7 mouse cellular contexts compared by ENCODE assay signal in genomic region chr3:55226501-55227213, GRCm38 (mm10). TPM values are rescaled to one million over a fixed set of nuclear protein-coding genes. Genes with fewer than 3 reads are reported as not detected.
DNase-seq lines count a peak whose midpoint lies in the region; ATAC-seq lines count a peak whose summit lies in the region.

No protein-coding gene starts in this region.

- peak; percentile 77 for ATAC-seq in forebrain, embryonic 12.5 days (ENCODE audit: low FRiP score)
- peak; percentile 53; the same call in 1 of the 2 replicates for ATAC-seq in neural tube, embryonic 15.5 days (ENCODE audit: low FRiP score)
- no peak for ATAC-seq in heart, embryonic 12.5 days (ENCODE audit: insufficient number of reproducible peaks, low FRiP score)

- 14% methylated on average over 18 of the region's 18 CpGs for WGBS in forebrain, embryonic 12.5 days
- 37% methylated on average over 18 of the region's 18 CpGs for WGBS in neural tube, embryonic 15.5 days
- WGBS in heart, embryonic 12.5 days = 39% methylated on average over 18 of the region's 18 CpGs

- peak; percentile 23 for DNase-seq in right cerebral cortex, postnatal 14 days
- DNase-seq in right cerebral cortex, postnatal 36 days (ENCODE audit: low spot score in 2 of 2) = no peak
- DNase-seq in kidney, postnatal 4 days = peak; percentile 40 to 49
- DNase-seq in urinary bladder, postnatal 14 days (ENCODE audit: low spot score) = no peak

- H3K9ac ChIP-seq in forebrain, embryonic 12.5 days = no peak overlapping the region
- no peak overlapping the region for H3K9ac ChIP-seq in neural tube, embryonic 15.5 days (replicated peaks)
- H3K9ac ChIP-seq in heart, embryonic 12.5 days = no peak overlapping the region

- peak overlapping the region; percentile 14; the same call in 1 of the 2 replicates for H3K4me3 ChIP-seq in forebrain, embryonic 12.5 days (replicated peaks)
- H3K4me3 ChIP-seq in neural tube, embryonic 15.5 days (replicated peaks) = no peak overlapping the region
- H3K4me3 ChIP-seq in heart, embryonic 12.5 days = no peak overlapping the region

- H3K27ac ChIP-seq in forebrain, embryonic 12.5 days = 0 out of 2 replicates have a peak overlapping the region, but pooled peaks have one; percentile 9
- H3K27ac ChIP-seq in neural tube, embryonic 15.5 days (replicated peaks) = no peak overlapping the region
- no peak overlapping the region for H3K27ac ChIP-seq in heart, embryonic 12.5 days (ENCODE audit: poor library complexity, severe bottlenecking)

- peaks cover 3% of the 10 kb centered on the region; the same call in 1 of the 2 replicates for H3K9me3 ChIP-seq in forebrain, embryonic 12.5 days
- H3K9me3 ChIP-seq in neural tube, embryonic 15.5 days (replicated peaks) = no peaks in the 10 kb centered on the region
- peaks cover 3% of the 10 kb centered on the region; the same call in 1 of the 2 replicates for H3K9me3 ChIP-seq in heart, embryonic 12.5 days (replicated peaks)

- H3K4me2 ChIP-seq in forebrain, embryonic 12.5 days = peak overlapping the region; percentile 40
- peak overlapping the region; percentile 46 for H3K4me2 ChIP-seq in neural tube, embryonic 15.5 days
- no peak overlapping the region; the same call in 1 of the 2 replicates for H3K4me2 ChIP-seq in heart, embryonic 12.5 days

- peaks cover 14% of the 10 kb centered on the region for H3K4me1 ChIP-seq in forebrain, embryonic 12.5 days
- H3K4me1 ChIP-seq in neural tube, embryonic 15.5 days = peaks cover 5% of the 10 kb centered on the region; the same call in 1 of the 2 replicates
- H3K4me1 ChIP-seq in heart, embryonic 12.5 days (replicated peaks) = peaks cover 5% of the 10 kb centered on the region

- H3K36me3 ChIP-seq in forebrain, embryonic 12.5 days (replicated peaks) = no peaks in the 10 kb centered on the region
- H3K36me3 ChIP-seq in neural tube, embryonic 15.5 days = no peaks in the 10 kb centered on the region
- H3K36me3 ChIP-seq in heart, embryonic 12.5 days = no peaks in the 10 kb centered on the region

- H3K27me3 ChIP-seq in forebrain, embryonic 12.5 days = no peaks in the 10 kb centered on the region
- H3K27me3 ChIP-seq in neural tube, embryonic 15.5 days (replicated peaks) = no peaks in the 10 kb centered on the region
- peaks cover 5% of the 10 kb centered on the region; the same call in 1 of the 2 replicates for H3K27me3 ChIP-seq in heart, embryonic 12.5 days (replicated peaks)

RNA-seq across cellular contexts. Expression of gene Dclk1, which starts 15.5 kb away (rescaled TPM):
- 148 and 156 TPM in 2 replicates for polyA plus RNA-seq in forebrain, embryonic 12.5 days (2016; fragmentation: Nextera tagmentation; extraction: Ambion mirVana)
- polyA plus RNA-seq in neural tube, embryonic 15.5 days (2015; fragmentation: Nextera tagmentation; extraction: Ambion mirVana) = 189 and 232 TPM in 2 replicates
- 8.6 and 9.3 TPM in 2 replicates for polyA plus RNA-seq in heart, embryonic 12.5 days (2016; fragmentation: Nextera tagmentation; extraction: Ambion mirVana)

RNA-seq across cellular contexts. Expression of gene Sohlh2, which starts 44.8 kb away (rescaled TPM):
- polyA plus RNA-seq in forebrain, embryonic 12.5 days (2016; fragmentation: Nextera tagmentation; extraction: Ambion mirVana) = not detected in 2 replicates
- 0.08 TPM in 1 of 2 replicates, not detected in the other for polyA plus RNA-seq in neural tube, embryonic 15.5 days (2015; fragmentation: Nextera tagmentation; extraction: Ambion mirVana)
- 0.06 and 0.10 TPM in 2 replicates for polyA plus RNA-seq in heart, embryonic 12.5 days (2016; fragmentation: Nextera tagmentation; extraction: Ambion mirVana)

Comparison
In these comparisons a context has a peak if more than half of its experiments do, and no peak if none do; other contexts are left out.
1. DNase-seq: peak in right cerebral cortex, postnatal 14 days (single experiment) and kidney, postnatal 4 days (2 of 2); none in right cerebral cortex, postnatal 36 days (0 of 2) and urinary bladder, postnatal 14 days (single experiment).
2. RNA of gene Dclk1, which starts 15.5 kb away (polyA plus RNA-seq): 189 to 232 TPM in neural tube, embryonic 15.5 days and 148 to 156 TPM in forebrain, embryonic 12.5 days; 8.6 to 9.3 TPM in heart, embryonic 12.5 days; every median in the first group is over 10 times any median in the second.